Mouse (Mus musculus): ENCODE data around the gene Rpl41. TPM values are rescaled to one million over a fixed set of nuclear protein-coding genes. Genes with fewer than 3 reads are reported as not detected.

Rpl41 gene
- total and polyA plus RNA-seq, 2 experiments from 2014 or later: 617 to 2,108 TPM

DNA sequence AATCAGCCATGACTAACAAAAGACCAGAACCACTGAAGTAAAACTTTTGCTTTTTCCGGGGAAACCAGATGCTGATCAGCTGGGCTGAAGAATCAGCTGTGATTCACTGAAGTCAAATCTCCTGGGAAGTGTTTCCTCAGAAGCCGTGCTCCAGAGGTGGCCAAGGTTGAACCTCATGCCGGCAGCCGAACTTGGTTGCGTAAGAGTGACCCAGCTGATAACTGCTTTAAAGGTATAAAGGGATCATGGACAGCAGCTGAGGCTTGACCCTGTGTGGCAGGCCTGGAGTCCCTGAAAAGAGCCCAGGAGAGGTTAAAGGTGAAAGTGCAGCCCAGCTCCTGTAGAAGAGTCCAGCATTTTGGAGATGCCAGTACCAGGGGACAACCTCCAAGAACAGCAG lies 46.8 kb downstream of the Rpl41 start:
- ATAC-seq (ENCODE audit: insufficient read depth, low read depth): no peak
- H3K4me1 ChIP-seq (ENCODE audit: control insufficient read depth, insufficient read depth): peaks cover 14% of the 10 kb centered on the region
- no peaks in the 10 kb centered on the region for H3K9me3 ChIP-seq (replicated peaks; ENCODE audit: control insufficient read depth, low read length)
- H3K27ac ChIP-seq (ENCODE audit: low read depth): no peak overlapping the region
- TF ChIP-seq CTCF (IDR thresholded peaks at IDR 0.05; ENCODE audit: low read depth) (no peak), EP300 (IDR thresholded peaks at IDR 0.05; ENCODE audit: low read depth) (no peak)
- 57% methylated on average over 5 of the region's 5 CpGs for WGBS
- no peaks in the 10 kb centered on the region for H3K27me3 ChIP-seq (ENCODE audit: control insufficient read depth, insufficient read depth, low read length)
- DNase-seq (ENCODE audit: low spot score): no peak
- no peak overlapping the region for H3K4me2 ChIP-seq (ENCODE audit: low read depth, low read length)
- H3K9ac ChIP-seq (replicated peaks; ENCODE audit: low read depth, low read length): no peak overlapping the region
- no peaks in the 10 kb centered on the region for H3K36me3 ChIP-seq (replicated peaks; ENCODE audit: control insufficient read depth, insufficient read depth, low read length)
- no peak overlapping the region for H3K4me3 ChIP-seq (ENCODE audit: low read depth, low read length)

DNA sequence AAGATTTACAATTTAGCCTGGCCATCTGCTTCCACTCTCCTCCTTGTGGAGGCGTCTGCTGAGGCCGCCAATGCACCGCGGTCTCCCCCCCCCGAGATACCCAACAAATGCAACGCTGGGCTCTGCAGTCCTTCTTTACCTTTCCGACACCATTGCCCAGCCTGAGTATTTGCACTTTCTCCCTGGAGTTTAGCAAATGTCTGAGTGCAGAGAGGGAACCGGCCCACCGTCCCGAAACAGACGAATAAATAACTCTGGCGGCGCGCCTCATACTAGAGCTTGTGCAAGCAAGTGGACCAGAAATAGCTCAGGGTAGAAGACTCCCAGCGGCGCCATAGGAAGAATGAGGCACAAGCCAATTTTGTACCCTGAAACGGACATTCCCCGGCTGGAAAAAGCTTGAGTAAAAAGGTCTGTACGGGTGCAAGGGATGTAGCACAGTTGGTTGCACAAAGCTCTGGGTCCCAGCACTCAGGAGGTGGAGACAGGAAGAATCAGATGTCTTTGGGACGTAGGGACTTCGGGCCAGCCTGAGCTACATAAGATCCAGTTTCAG lies 49.9 kb downstream of the Rpl41 start:
- ATAC-seq (ENCODE audit: insufficient read depth, low read depth) (peak; percentile 24), DNase-seq (ENCODE audit: low spot score) (peak; percentile 63)
- H3K9ac ChIP-seq (replicated peaks; ENCODE audit: low read depth, low read length): peak overlapping the region; percentile 74
- no peaks in the 10 kb centered on the region for H3K9me3 ChIP-seq (replicated peaks; ENCODE audit: control insufficient read depth, low read length)
- peak overlapping the region; percentile 98 for H3K27ac ChIP-seq (ENCODE audit: low read depth)
- no peaks in the 10 kb centered on the region for H3K27me3 ChIP-seq (ENCODE audit: control insufficient read depth, insufficient read depth, low read length)
- peak overlapping the region; percentile 58 for H3K4me3 ChIP-seq (ENCODE audit: low read depth, low read length)
- TF ChIP-seq EP300 (IDR thresholded peaks at IDR 0.05; ENCODE audit: low read depth): no peak
- TF ChIP-seq CTCF (IDR thresholded peaks at IDR 0.05; ENCODE audit: low read depth): no peak
- WGBS: under 1% methylated on average over 21 of the region's 21 CpGs
- peak overlapping the region; percentile 76 for H3K4me2 ChIP-seq (ENCODE audit: low read depth, low read length)
- no peaks in the 10 kb centered on the region for H3K36me3 ChIP-seq (replicated peaks; ENCODE audit: control insufficient read depth, insufficient read depth, low read length)
- peaks cover 22% of the 10 kb centered on the region for H3K4me1 ChIP-seq (ENCODE audit: control insufficient read depth, insufficient read depth)

DNA sequence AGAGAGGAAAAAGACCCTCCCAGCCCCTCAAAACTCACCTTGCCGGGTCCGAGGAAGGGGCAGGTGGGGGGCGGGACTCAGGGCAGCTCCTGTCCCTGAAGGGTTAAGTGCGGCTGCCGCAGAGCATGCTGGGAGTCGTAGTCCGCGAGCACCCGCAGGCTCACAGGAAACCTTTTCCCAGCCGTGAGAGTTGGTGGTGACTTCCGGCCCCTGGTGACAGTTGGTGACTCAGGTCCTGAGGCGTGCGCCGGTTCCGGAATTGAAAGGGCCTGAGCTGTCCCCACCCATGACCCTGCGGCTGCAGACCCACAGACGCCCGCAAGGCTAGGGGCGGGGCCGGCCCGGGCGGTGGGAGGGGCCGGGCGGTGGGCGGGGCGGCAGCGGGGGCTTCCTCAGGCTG lies 50.5 kb downstream of the Rpl41 start, which contains the start of gene Myl6b:
TSS of gene Myl6b (minus strand) at position 96 of the 400 bp plus-strand sequence.
- Histone ChIP-seq H3K4me2 (ENCODE audit: low read depth, low read length) (peak within 1 kb of the TSS; percentile 76), H3K4me3 (ENCODE audit: low read depth, low read length) (peak within 1 kb of the TSS; percentile 58), H3K36me3 (replicated peaks; ENCODE audit: control insufficient read depth, insufficient read depth, low read length) (no peaks in the 10 kb centered on the region), H3K9me3 (replicated peaks; ENCODE audit: control insufficient read depth, low read length) (no peaks in the 10 kb centered on the region), H3K9ac (replicated peaks; ENCODE audit: low read depth, low read length) (peak within 1 kb of the TSS; percentile 74), H3K27ac (ENCODE audit: low read depth) (peak within 1 kb of the TSS; percentile 98), H3K27me3 (ENCODE audit: control insufficient read depth, insufficient read depth, low read length) (no peaks in the 10 kb centered on the region), H3K4me1 (ENCODE audit: control insufficient read depth, insufficient read depth) (peaks cover 21% of the 10 kb centered on the region)
- ATAC-seq (ENCODE audit: insufficient read depth, low read depth) (peak; percentile 90), DNase-seq (ENCODE audit: low spot score) (peak; percentile 99)
- under 1% methylated on average over 27 of the region's 27 CpGs for WGBS
- TF ChIP-seq EP300 (IDR thresholded peaks at IDR 0.05; ENCODE audit: low read depth) (peak; percentile 86), CTCF (IDR thresholded peaks at IDR 0.05; ENCODE audit: low read depth) (no peak)

Small RNAs within 50 kb of the gene (microRNA-seq; reads per million reads assigned to microRNA genes)
- gene Gm47275: not detected
- gene Mir6916: not detected
- gene Mir6917: not detected

Other genes with a start within 250 kb of the Rpl41 start
- gene Pan2, start 246.0 kb downstream of the Rpl41 start, total RNA-seq (2014; rRNA removed; ENCODE audit: low replicate concordance): 19.6 and 24.1 TPM in 2 replicates
- 12.5 and 13.4 TPM in 2 replicates for gene Pan2, start 246.0 kb downstream of the Rpl41 start, polyA plus RNA-seq (2015; fragmentation: Nextera tagmentation; extraction: Ambion mirVana)
- gene Cnpy2, start 226.8 kb downstream of the Rpl41 start, total RNA-seq (2014; rRNA removed; ENCODE audit: low replicate concordance): 24.7 and 49.9 TPM in 2 replicates
- gene Cnpy2, start 226.8 kb downstream of the Rpl41 start, polyA plus RNA-seq (2015; fragmentation: Nextera tagmentation; extraction: Ambion mirVana): 170 and 190 TPM in 2 replicates
- 796 and 830 TPM in 2 replicates for gene Cs, start 211.6 kb downstream of the Rpl41 start, total RNA-seq (2014; rRNA removed; ENCODE audit: low replicate concordance)
- 590 and 625 TPM in 2 replicates for gene Cs, start 211.6 kb downstream of the Rpl41 start, polyA plus RNA-seq (2015; fragmentation: Nextera tagmentation; extraction: Ambion mirVana)
- 35.2 and 36.9 TPM in 2 replicates for gene Coq10a, start 180.3 kb downstream of the Rpl41 start, total RNA-seq (2014; rRNA removed; ENCODE audit: low replicate concordance)
- 52.9 and 61.2 TPM in 2 replicates for gene Coq10a, start 180.3 kb downstream of the Rpl41 start, polyA plus RNA-seq (2015; fragmentation: Nextera tagmentation; extraction: Ambion mirVana)
- 14.3 and 17.6 TPM in 2 replicates for gene Ankrd52, start 172.2 kb downstream of the Rpl41 start, total RNA-seq (2014; rRNA removed; ENCODE audit: low replicate concordance)
- 4.2 and 4.5 TPM in 2 replicates for gene Ankrd52, start 172.2 kb downstream of the Rpl41 start, polyA plus RNA-seq (2015; fragmentation: Nextera tagmentation; extraction: Ambion mirVana)
- gene Slc39a5, start 148.1 kb downstream of the Rpl41 start, total RNA-seq (2014; rRNA removed; ENCODE audit: low replicate concordance): not detected in 2 replicates
- gene Slc39a5, start 148.1 kb downstream of the Rpl41 start, polyA plus RNA-seq (2015; fragmentation: Nextera tagmentation; extraction: Ambion mirVana): not detected in 2 replicates
- gene Nabp2, start 137.8 kb downstream of the Rpl41 start, total RNA-seq (2014; rRNA removed; ENCODE audit: low replicate concordance): 28.1 and 34.6 TPM in 2 replicates
- gene Nabp2, start 137.8 kb downstream of the Rpl41 start, polyA plus RNA-seq (2015; fragmentation: Nextera tagmentation; extraction: Ambion mirVana): 55.5 and 56.1 TPM in 2 replicates
- gene Rnf41, start 137.6 kb downstream of the Rpl41 start, total RNA-seq (2014; rRNA removed; ENCODE audit: low replicate concordance): 27.1 and 27.3 TPM in 2 replicates
- gene Rnf41, start 137.6 kb downstream of the Rpl41 start, polyA plus RNA-seq (2015; fragmentation: Nextera tagmentation; extraction: Ambion mirVana): 21.9 and 24.0 TPM in 2 replicates
- 40.8 and 42.1 TPM in 2 replicates for gene Smarcc2, start 90.1 kb downstream of the Rpl41 start, total RNA-seq (2014; rRNA removed; ENCODE audit: low replicate concordance)
- 31.9 and 32.9 TPM in 2 replicates for gene Smarcc2, start 90.1 kb downstream of the Rpl41 start, polyA plus RNA-seq (2015; fragmentation: Nextera tagmentation; extraction: Ambion mirVana)
- gene Myl6, start 55.2 kb downstream of the Rpl41 start, total RNA-seq (2014; rRNA removed; ENCODE audit: low replicate concordance): 606 and 830 TPM in 2 replicates
- 791 and 823 TPM in 2 replicates for gene Myl6, start 55.2 kb downstream of the Rpl41 start, polyA plus RNA-seq (2015; fragmentation: Nextera tagmentation; extraction: Ambion mirVana)
- 3.2 and 4.8 TPM in 2 replicates for gene Myl6b, start 50.6 kb downstream of the Rpl41 start, total RNA-seq (2014; rRNA removed; ENCODE audit: low replicate concordance)
- 4.6 and 4.9 TPM in 2 replicates for gene Myl6b, start 50.6 kb downstream of the Rpl41 start, polyA plus RNA-seq (2015; fragmentation: Nextera tagmentation; extraction: Ambion mirVana)
- 38.2 and 41.5 TPM in 2 replicates for gene Esyt1, start 23.4 kb downstream of the Rpl41 start, total RNA-seq (2014; rRNA removed; ENCODE audit: low replicate concordance)
- 12.6 and 13.0 TPM in 2 replicates for gene Esyt1, start 23.4 kb downstream of the Rpl41 start, polyA plus RNA-seq (2015; fragmentation: Nextera tagmentation; extraction: Ambion mirVana)
- gene Zc3h10, start 1.5 kb downstream of the Rpl41 start, total RNA-seq (2014; rRNA removed; ENCODE audit: low replicate concordance): 13.8 and 24.4 TPM in 2 replicates
- 6.1 and 8.1 TPM in 2 replicates for gene Zc3h10, start 1.5 kb downstream of the Rpl41 start, polyA plus RNA-seq (2015; fragmentation: Nextera tagmentation; extraction: Ambion mirVana)
- gene Pa2g4, start 16.7 kb upstream of the Rpl41 start, total RNA-seq (2014; rRNA removed; ENCODE audit: low replicate concordance): 50.2 and 58.2 TPM in 2 replicates
- 72.4 and 74.3 TPM in 2 replicates for gene Pa2g4, start 16.7 kb upstream of the Rpl41 start, polyA plus RNA-seq (2015; fragmentation: Nextera tagmentation; extraction: Ambion mirVana)
- gene Erbb3, start 40.3 kb upstream of the Rpl41 start, total RNA-seq (2014; rRNA removed; ENCODE audit: low replicate concordance): 6.9 and 10.6 TPM in 2 replicates
- gene Erbb3, start 40.3 kb upstream of the Rpl41 start, polyA plus RNA-seq (2015; fragmentation: Nextera tagmentation; extraction: Ambion mirVana): 3.0 and 3.1 TPM in 2 replicates
- 1,086 and 1,110 TPM in 2 replicates for gene Rps26, start 77.4 kb upstream of the Rpl41 start, total RNA-seq (2014; rRNA removed; ENCODE audit: low replicate concordance)
- gene Rps26, start 77.4 kb upstream of the Rpl41 start, polyA plus RNA-seq (2015; fragmentation: Nextera tagmentation; extraction: Ambion mirVana): 341 and 360 TPM in 2 replicates
- gene Ikzf4, start 96.7 kb upstream of the Rpl41 start, total RNA-seq (2014; rRNA removed; ENCODE audit: low replicate concordance): 0.11 and 1.4 TPM in 2 replicates
- gene Ikzf4, start 96.7 kb upstream of the Rpl41 start, polyA plus RNA-seq (2015; fragmentation: Nextera tagmentation; extraction: Ambion mirVana): 0.52 and 0.59 TPM in 2 replicates
- 17.2 and 21.4 TPM in 2 replicates for gene Suox, start 124.8 kb upstream of the Rpl41 start, total RNA-seq (2014; rRNA removed; ENCODE audit: low replicate concordance)
- 11.9 and 12.5 TPM in 2 replicates for gene Suox, start 124.8 kb upstream of the Rpl41 start, polyA plus RNA-seq (2015; fragmentation: Nextera tagmentation; extraction: Ambion mirVana)
- gene Rab5b, start 147.0 kb upstream of the Rpl41 start, total RNA-seq (2014; rRNA removed; ENCODE audit: low replicate concordance): 68.1 and 75.3 TPM in 2 replicates
- gene Rab5b, start 147.0 kb upstream of the Rpl41 start, polyA plus RNA-seq (2015; fragmentation: Nextera tagmentation; extraction: Ambion mirVana): 51.2 and 54.8 TPM in 2 replicates
- gene Pmel, start 154.9 kb upstream of the Rpl41 start, total RNA-seq (2014; rRNA removed; ENCODE audit: low replicate concordance): 7.7 and 23.2 TPM in 2 replicates
- gene Pmel, start 154.9 kb upstream of the Rpl41 start, polyA plus RNA-seq (2015; fragmentation: Nextera tagmentation; extraction: Ambion mirVana): 2.0 and 3.0 TPM in 2 replicates
- gene Cdk2, start 155.7 kb upstream of the Rpl41 start, total RNA-seq (2014; rRNA removed; ENCODE audit: low replicate concordance): 71.8 and 74.7 TPM in 2 replicates
- gene Cdk2, start 155.7 kb upstream of the Rpl41 start, polyA plus RNA-seq (2015; fragmentation: Nextera tagmentation; extraction: Ambion mirVana): 50.9 and 53.0 TPM in 2 replicates
- gene Dgka, start 195.6 kb upstream of the Rpl41 start, total RNA-seq (2014; rRNA removed; ENCODE audit: low replicate concordance): 4.8 and 6.8 TPM in 2 replicates
- gene Dgka, start 195.6 kb upstream of the Rpl41 start, polyA plus RNA-seq (2015; fragmentation: Nextera tagmentation; extraction: Ambion mirVana): 4.8 and 5.2 TPM in 2 replicates
- gene Pym1, start 198.6 kb upstream of the Rpl41 start, total RNA-seq (2014; rRNA removed; ENCODE audit: low replicate concordance): 37.1 and 49.2 TPM in 2 replicates
- 13.7 and 16.5 TPM in 2 replicates for gene Pym1, start 198.6 kb upstream of the Rpl41 start, polyA plus RNA-seq (2015; fragmentation: Nextera tagmentation; extraction: Ambion mirVana)
- 5.1 and 9.0 TPM in 2 replicates for gene Mmp19, start 241.6 kb upstream of the Rpl41 start, total RNA-seq (2014; rRNA removed; ENCODE audit: low replicate concordance)
- gene Mmp19, start 241.6 kb upstream of the Rpl41 start, polyA plus RNA-seq (2015; fragmentation: Nextera tagmentation; extraction: Ambion mirVana): 1.00 and 1.5 TPM in 2 replicates